Mouse (Mus musculus): ENCODE measurements at regions not wholly inside any gene's neighbourhood (a gene's known extent, or its start where the extent isn't known, plus 50 kb on each side); places are given as distances from the start of the nearest gene placed in this dataset.

DNA sequence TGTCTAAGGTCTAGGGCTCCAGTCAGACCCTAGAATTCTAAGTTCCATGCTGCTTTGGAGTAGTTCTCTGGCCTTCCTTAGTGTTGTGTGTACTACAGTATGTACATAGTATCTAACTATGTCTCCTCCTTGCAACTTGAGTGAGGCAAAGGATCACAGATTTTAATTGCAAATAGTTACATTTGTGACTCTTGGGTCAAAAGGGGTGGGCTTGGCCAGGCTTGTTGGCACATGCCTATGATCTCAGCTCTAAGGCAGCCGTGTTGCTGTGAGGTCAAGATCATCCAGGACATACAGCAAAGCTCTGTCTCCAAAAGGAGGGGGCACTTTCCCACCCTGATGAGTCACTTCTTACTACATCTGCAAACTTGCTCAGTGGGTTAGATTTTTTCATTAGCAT lies 89.8 kb upstream of the Cpm start:
- DNase-seq = no peak

DNA sequence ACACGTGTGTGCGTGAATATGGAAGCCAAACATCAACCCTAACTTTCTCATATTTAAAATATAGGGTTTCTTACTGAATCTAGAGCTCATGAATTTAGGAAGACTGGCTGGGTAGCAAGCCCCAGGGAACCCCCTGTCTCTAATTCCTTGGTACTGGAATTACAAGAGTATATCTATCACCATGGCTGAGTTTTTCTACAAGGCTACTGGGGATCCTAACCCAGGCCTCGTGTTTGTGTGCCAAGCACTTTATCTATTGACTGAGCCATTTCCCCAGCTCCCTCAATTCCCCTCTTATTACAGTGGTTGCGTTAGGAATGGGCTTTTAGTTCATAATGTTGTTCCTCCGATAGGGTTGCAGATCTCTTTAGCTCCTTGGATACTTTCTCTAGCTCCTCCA lies 90.6 kb upstream of the Cpm start:
- no peak for DNase-seq

DNA sequence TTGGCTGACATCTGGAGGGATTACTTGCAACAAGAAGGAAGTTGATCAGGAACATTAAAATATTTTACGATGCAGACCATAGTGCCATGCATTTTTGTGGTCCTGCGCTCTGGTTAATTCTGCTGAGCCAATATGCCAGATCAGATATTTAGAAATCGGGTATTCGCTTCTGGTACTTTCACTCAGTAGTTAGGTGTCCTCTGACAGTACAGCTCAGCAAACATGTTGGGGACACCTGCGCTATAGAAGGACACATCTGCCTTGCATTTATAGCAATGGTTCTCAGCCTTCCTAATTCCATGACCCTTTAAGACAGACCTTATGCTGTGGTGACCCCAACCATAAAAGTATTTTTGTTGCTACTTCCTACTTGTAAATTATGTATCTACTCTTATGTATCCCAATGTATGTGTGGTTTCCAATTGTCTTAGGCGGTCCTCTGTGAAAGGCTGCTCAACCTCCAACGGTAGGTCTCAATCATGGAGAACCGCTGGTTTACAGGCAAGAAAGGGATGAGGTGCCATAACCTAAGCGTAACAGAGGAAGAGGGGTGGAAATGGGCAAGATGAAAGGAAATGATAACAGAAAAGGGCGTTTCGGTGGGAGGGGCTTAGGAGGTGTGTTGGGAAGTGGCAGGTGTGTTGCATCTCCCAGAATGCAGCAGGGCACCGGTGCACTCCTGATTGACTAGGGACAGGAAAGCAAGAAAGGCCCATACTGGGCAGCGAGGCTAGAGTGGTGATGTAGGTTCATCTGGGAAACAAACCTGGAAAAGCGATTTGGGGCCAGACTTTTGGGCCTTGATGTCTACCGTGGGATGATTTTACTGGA lies 92.3 kb upstream of the Cpm start:
- no peak for DNase-seq

DNA sequence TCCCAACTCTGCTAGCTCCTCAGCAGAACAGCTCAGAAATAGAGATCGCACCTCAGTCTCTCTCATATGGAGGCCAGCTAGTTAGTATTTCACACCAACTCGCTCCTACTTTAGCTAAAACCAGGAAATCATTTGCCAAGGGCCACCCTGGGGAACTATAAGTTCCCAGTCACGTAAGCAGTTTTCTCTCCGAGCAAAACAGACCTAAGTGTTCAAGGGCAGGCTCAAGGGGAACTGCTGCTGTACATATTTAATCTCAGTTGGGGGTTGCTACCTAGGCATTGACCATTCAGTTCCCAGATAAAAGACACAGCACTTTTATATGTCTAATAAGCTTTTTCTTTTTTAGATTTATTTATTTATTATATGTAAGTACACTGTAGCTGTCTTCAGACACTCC lies 93.5 kb upstream of the Cpm start:
- DNase-seq = no peak

DNA sequence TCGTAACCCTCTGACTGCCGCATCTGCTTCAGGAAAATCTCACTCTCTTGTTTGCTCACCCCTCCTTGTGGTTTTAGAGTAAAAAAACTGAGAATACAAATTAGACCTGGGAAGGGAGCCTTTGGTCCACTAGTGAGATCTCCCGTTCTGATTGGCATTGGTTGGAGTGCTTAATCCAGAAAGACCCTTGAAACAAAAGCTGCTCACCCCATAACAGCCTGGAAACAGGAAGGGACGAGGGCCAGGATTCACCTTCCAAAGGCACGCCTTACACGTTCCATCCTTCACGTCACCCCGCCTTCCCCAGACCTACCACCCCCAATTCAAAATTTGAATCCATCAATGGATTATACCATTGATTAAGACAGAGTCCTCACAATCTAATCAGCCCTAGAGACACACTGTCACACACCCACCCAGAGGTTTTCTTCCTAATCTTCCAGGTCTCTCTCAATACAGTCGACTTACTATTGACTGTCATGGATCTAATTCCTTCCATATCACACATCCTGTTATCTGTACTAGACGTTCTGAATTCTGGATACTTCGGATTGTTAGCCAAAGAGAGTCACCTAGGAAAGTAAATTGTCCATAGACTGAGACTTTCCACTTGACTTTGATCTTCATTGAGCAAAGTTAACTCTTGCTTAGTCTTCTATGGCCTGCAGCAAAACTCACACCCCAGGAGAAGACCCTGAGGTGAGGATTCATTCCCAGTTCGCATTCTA lies 94.1 kb upstream of the Cpm start:
- no peak for DNase-seq

DNA sequence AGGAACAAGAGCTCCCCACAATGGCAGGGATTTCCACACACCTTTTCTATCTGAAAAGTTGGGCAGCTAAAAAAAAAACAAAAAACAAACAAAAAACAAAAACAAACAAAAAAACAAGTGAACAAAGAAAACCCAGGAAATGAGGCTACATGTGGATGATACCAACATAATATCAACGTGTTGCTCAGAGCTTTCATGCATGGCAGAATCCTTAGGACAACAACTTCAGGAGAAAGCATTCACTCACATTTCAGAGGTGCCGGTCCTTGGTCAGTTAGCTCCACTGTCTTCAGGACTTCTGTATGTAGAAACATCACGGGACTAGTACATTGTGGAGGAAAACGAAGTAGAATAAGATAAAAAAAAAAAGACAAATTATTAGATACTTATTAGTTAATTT lies 94.8 kb upstream of the Cpm start:
- no peak for DNase-seq

DNA sequence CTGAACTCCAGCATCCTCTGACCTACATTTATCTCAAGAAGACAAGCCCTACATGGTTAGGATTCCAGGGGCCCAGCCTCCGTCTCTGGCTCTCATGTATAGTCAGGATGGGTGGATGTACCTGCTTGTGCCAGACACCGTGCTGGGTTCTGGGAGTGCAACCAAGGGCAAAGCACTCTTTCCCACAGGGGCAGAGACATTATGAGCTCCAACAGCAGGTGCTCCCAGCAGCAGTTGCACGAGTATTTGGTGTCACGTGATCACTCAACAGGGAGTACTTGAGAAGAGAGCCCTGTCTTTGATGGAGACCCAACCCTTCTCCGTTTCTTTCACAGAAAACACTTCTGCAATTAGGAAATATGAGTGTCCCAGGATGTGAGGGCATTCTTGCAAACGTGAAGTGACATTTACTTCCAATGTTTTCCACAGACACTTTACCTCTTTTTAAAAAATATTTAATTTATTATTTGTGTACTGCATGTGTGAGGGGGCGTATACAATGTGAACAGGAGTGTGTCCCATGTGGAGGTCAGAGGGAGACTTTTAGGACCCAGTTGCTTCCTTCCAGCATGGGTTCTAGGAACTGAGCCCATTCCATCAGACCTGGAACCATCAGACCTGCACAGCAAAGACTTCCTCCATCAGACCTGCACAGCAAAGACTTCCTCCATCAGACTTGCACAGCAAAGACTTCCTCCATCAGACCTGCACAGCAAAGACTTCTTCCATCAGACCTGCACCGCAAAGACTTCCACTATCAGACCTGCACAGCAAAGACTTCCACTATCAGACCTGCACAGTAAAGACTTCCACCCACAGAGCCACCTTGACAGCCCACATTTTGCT lies 95.5 kb upstream of the Cpm start:
- DNase-seq = no peak

DNA sequence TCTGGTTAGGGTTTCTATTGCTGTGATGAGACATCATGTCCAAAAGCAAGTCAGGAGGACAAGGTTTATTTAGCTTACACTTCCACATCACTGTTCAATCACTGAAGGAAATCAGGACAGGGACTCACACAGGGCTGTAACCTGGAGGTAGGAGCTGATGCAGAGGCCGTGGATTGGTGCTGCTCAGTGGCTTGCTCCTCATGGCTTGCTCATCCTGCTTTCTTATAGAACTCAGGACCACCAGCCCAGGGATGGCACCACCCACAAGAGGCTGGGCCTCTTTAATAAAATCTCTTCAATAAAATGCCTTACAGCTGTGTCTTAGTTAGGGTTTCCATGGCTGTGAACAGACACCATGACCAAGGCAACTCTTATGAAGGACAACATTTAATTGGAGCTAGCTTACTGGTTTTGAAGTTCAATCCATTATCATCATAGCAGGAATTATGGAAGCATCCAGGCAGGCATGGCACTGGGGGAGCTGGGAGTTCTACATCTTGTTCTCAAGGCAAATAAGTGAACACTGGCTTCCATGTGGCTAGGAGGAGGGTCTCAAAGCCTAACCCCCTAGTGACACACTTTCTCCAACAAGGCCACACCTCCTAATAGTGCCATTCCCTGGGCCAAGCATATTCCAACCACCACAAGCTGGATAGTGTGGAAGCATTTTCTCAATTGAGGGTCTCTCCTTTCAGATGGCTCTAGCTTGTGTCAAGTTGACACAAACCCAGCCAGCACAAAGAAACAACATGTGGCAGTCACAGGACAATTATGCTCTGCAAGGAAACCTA lies 96.4 kb upstream of the Cpm start:
- DNase-seq = no peak

DNA sequence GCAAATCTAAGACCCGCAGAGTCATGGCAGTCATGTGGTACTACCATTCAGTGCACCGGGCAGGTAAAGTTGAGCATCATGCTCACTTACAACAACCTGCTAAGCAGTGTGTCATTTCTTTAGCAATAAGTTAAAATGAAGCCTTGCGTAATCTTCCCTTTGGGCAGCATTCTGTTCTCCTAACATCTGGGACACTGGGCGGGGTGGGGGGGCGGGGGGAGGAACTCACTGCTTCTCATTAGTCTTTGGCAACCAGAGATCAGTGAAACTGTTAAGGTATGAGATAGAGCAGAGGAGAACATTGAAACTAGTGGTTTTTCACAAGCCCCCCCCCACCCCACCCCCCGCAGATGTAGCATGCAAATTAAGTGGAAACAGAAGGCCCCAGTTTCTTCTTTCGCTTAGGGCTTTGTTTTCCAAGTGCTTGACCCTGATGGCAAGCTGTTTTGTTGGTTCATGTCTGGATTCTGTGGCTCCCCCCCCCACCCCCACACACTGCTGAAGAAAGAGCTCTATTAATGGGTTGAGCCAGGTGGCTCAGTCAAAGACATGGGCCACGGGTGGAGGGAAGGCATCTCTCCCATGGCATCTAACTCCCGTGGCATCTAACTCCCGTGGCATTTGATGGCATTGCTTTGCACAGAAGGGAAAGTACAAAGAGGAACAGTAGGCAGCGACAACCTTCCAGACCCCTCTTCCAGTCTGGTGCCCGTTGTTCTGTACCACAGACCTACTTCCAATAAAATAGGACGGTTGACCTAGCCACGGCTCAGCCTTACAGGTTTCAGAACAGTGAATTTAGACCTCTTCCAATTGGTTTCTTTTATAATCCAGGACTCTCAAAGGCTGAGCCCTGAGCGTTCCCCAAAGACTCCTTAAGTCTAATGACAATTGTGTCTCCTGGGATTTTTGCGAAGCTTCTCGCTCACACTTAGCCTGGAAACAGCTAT lies 97.2 kb upstream of the Cpm start:
- DNase-seq = no peak

DNA sequence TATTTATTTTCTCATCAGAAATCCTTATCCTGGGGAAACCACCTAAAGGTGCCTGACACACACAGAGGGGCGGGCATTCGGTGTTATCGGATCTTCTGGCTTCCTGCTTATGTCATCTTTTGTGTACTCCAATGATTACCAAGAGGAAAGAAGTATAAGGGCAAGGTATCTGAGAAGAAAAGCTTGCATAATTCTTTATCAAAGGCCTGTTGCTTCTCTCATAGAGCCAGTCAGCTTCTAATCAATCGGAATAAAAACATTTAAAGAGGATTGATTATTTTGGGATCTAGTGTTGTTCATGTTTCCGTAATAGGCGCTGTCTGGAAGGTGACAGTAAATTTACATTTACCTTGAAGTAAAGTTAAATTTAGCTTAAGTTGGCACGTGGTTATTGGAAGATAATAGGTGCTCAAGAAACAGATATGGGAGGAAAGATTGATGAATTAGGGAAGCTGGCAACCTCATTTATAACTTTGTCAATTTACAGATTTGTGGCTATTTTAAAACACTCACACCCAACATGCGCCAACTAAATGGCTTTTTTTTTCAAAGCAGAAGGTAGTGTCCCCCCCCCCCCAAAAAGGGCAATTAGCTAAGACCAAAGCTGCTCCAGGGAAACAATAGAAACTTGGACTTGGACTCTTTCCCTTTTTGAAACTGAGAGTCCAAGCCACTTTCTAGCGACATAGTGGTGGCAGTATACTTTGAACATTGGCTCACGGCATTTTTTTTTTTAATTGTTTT lies 98.3 kb upstream of the Cpm start:
- no peak for DNase-seq

DNA sequence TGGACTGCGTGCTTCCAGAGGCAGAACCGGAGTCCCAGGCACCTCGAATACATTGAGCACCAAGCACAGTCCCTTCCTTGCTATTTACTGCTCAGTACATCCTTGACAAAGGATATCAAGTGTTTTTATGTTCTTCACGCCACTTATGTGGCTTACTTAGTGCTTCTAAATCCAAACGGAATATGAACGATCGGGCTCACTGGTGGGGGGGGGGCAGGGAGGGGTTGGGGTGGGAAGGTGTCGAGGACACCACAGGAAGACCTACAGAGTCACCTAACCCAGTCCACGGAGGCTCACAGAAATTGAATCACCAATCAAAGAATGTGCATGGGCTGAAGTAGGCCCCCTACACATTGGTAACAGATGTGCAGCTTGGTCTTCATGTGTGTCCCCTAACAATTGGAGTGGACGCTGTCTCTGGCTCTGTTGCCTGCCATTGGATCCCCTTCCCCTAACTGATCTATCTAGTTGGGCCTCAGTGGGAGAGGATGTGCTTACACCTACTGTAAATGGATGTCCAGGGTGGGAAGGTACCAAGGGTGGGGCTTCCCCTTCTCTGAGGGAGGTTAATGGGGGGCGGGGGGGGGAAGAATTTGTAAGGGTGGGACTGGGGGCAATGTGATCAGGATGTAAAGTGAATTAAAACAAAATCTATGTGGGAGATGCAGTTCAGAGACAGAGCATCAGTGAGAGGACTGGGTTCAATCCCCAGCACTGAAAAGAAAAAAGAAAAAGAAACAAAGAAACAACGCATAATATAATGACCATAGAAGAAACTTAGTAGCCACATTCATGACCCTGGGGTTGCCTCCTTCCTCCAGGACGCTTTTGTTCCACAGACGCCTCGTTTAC lies 99.1 kb upstream of the Cpm start:
- DNase-seq = no peak

DNA sequence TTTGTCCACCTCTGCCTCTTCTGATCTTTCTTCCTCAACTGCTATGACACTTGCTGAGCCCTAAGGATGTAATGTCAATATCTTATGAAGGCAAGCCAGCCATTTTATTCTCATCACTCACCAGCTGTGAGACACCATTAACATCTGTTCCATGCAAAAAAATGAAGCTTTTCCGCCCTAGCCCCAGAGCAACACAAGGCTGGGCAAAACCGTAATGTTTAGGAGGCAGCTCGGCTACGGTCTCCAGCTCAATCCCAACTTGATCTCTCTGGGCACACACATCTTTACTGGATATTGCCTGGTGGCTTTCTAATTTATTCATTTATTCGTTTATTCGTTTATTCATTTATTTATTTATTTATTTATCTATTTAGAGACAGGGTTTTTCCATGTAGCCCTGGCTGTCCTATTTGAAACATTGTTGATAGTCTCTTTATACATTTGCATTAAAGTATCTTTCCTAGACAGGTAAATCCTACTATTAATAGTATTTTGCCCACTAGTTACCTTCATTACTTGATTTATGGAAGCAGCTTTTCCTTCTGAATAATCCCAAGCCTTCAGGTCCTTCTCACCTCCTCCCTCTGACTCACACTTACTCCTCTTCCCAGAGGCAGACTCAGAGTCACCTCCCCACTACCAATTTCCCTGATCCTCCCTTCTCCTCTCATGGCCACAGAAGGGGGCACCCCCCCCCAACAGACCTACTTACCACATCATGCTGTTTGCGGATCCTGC lies 99.9 kb upstream of the Cpm start:
- no peak for DNase-seq

DNA sequence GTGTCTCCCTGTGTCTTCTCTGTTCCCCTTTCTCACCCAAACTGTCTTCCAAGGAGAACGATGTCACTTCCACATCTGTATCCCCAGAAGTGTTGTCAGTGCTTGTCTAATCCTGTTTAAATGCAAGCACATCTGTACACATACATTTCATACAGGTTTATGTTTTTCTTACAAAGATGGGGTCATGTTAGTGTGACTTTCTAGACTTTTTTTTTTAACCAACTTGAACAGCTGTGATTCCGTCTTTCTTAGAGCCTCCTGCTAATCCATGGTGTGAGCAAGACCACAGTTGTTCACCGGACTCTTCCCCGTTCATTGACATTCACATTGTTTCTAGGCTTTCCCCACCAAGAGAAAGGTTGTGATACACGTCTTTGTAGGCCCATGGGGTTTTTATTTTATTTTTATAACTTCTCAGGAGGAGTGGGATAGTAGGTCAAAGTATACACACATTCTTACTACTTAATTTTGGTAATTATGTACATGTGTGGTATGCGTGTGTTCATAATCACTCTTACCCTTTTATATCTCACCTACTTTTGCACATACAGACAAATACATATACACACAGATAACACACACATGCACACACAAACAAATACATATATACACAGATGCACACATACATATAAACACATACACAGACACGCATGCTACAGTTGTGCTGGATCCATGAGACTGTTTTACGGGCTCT lies 100.6 kb upstream of the Cpm start:
- no peak for DNase-seq

DNA sequence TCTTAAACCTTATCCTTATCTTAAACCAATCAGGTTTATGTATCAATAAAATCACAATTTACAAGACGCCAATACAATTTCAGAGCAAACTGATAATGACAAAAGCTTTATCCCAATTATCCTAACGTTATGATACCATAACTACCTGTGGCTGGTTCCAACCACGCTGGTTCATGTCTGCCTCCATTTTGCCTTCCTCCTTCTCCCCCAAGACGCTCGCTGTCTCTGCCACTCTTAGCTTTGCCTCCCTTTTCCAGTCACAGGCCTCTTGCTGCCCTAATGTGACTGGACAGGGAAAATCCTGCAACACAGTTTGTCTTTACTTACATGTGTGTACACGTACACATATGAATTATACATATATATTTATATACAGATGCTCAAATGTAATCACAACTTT lies 101.3 kb upstream of the Cpm start:
- DNase-seq = no peak

DNA sequence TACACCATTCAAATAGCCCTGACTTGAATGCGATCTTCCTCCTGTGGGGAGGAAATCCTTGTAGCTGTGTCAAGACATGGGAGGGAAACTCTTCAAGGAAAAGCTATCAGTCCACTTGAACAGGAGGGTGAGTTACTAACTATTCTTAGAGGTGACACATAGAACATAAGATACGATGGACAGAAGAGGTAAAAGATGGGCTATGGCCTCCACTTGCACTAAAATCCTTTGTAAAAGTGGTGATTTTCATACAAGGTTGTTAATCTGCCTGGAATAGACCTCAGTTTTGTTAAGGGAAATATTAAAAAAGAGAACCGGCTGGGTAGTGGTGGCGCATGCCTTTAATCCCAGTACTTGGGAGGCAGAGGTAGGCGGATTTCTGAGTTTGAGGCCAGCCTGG lies 102.1 kb upstream of the Cpm start:
- no peak for DNase-seq

DNA sequence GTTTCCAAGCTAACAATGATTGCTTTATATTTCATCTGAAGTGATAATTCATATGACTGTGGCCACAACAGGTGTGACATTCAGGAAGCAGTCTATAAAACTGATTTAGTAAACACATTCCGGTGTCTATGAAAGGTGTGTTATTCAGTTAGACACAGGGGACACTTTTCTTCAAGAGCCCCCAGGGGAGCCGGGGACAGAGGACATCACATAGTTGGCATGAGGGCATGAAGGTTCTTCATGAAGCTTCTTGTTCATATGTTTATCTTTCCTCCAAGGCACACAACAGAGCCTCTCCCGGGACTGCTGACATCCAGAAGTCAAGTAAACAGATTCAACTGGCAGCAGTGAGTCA lies 102.5 kb upstream of the Cpm start:
- DNase-seq = no peak

DNA sequence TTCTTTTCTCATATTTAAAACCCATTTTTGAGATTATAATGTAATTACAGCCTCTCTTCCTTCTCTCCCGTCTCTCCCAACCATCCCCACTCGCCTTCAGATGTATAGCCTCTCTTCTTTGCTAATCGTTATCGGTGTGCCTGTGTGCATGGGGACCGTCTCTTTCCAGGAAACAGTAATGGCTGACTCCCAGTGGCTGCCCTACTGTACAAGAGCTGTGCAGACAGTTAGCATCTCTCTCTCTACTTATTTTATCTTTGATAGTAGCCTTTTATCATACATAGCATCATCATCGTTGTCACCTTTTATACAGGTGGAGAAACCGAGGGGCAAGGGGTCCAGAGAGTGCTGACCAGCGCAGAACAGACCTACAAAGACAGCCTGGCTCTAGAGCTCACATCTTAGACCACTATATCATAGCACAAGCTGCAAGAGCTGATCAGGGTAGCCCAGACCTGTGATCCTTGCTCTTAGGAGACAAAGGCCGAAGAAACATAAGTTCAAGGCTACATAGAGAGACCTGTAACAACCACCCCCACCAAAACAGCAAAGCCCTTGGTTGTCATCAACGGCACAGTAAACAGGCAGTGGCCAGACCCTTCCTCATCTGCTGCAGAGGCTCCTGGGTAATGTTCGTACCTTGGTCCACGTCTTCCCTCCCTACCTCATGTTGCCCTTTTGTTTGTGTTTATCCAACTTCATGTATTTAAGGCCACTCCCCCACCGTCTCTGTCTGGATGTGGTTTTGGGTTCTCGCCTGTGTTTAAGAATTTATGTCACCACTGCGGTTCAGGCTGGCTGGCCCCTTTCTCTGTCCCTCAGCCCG lies 103.1 kb upstream of the Cpm start:
- DNase-seq = no peak

DNA sequence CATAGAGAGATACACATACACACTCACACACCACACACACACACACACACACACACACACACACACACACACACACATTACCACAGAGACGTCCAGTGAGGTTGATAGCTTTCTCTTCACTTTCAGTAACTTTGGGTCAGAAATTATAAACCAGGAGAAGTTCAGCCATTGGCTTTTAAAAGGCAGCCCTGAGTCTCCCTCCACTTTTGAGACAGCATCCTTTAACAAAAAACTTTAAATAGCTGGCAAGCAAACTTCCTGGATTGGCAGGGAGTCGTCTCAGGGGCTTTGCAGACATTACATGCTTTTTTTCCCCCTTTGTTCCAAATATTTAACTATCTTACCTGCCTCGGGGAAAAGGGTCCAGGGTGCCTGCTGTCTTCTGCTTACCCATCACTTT lies 103.7 kb upstream of the Cpm start:
- no peak for DNase-seq

Data from cerebellum, adult 18-20 months (tissue).